Comparison of ENCODE assay signal across 8 mouse cellular contexts in the genomic region with DNA sequence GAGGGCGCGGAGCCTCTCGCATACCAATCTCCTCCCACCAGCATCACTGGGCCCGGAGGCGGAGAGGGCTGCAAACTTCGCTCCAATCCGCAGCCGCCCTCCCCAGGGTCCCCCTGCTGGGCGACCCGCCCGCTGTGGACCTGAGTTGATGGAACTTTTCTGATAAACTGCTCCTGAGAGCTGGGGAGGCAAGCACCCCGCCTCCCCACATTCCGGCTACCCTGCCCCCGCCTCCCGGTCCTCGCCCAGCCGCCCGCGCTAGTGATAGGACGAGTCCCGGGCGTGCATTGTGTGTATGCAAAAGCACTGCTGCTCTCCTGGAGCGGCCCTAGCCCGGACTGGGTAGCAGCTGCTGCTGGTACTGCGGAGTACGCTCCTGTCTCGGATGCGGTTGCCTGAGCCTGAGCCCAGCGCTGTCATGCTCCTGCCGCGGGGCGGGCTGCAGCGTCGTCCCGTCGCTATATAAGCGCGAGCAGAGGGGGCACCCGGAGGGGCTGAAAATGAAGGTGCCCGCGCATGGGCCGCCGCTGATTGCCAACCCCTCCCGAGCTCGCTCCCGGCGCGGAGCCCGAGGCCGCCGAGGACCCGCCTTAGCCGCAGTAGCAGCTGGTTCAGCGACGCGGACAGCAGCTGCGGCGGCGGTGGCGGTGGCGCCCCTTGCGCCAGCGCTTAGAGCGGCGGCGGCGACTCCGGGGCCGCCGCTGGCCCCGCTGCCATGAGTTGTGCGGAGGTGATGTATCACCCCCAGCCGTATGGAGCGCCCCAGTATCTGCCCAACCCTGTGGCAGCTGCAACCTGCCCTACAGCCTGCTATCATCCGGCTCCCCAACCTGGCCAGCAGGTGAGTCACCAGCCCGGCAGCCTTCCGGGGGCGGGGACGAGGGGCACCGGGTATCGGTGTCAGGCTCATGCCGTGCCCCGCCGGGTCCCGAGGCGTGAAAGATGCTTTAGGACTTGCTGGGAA. TPM values are rescaled to one million over a fixed set of nuclear protein-coding genes. Genes with fewer than 3 reads are reported as not detected.
A peak's percentile ranks its signal among the peaks of the same experiment; 100 is the strongest.
DNase-seq lines count a peak whose midpoint lies in the region; ATAC-seq and TF ChIP-seq lines count a peak whose summit lies in the region.

A gene (plus strand): TSS at position 340 of the 964 bp plus-strand sequence.

- H3K9ac ChIP-seq in forebrain, postnatal 0 days, result peak within 1 kb of the TSS; percentile 59

- H3K27me3 ChIP-seq in E14TG2a.4 (ENCODE audit: insufficient read depth, low read length), result peaks cover 13% of the 10 kb centered on the region
- peaks cover 7% of the 10 kb centered on the region; the same call in 1 of the 2 replicates for H3K27me3 ChIP-seq in forebrain, postnatal 0 days (ENCODE audit: insufficient read depth, low read length)

- H3K4me2 ChIP-seq in forebrain, postnatal 0 days (ENCODE audit: low read depth), result peak within 1 kb of the TSS; percentile 91

- H3K36me3 ChIP-seq in E14TG2a.4 (ENCODE audit: insufficient read depth, low read length), result no peaks in the 10 kb centered on the region
- no peaks in the 10 kb centered on the region for H3K36me3 ChIP-seq in forebrain, postnatal 0 days (ENCODE audit: insufficient read depth)

- intact Hi-C loops in heart, postnatal 14 days (cut with DNase I), result no loop called here

- peaks cover 10% of the 10 kb centered on the region for H3K4me1 ChIP-seq in E14TG2a.4 (replicated peaks; ENCODE audit: low read depth, low read length)
- no peaks in the 10 kb centered on the region for H3K4me1 ChIP-seq in forebrain, postnatal 0 days (ENCODE audit: insufficient read depth)
- H3K4me1 ChIP-seq in lung, adult 2 months (ENCODE audit: control insufficient read depth, insufficient read depth, low read length), result no peaks in the 10 kb centered on the region

- peak; percentile 13 to 31 for DNase-seq in adrenal gland, postnatal 4 days (ENCODE audit: low spot score in 2 of 2)
- peak; percentile 69 for DNase-seq in forebrain, postnatal 0 days
- DNase-seq in heart, postnatal 14 days, result peak; percentile 71 to 74
- peak; percentile 5 to 28 for DNase-seq in layer of hippocampus, adult 18-20 months (ENCODE audit: low spot score in 2 of 2)
- peak; percentile 51 for DNase-seq in lung, adult 2 months
- peak; percentile 72 for DNase-seq in ovary, adult 18-20 months (ENCODE audit: low spot score)
- peak; percentile 67 for DNase-seq in yolk sac, embryonic 10.5 days (ENCODE audit: low spot score)

- TF ChIP-seq POLR2A in lung, adult 2 months (IDR thresholded peaks at IDR 0.05; ENCODE audit: borderline replicate concordance, extremely low read depth, low read depth, low read length), result peak; percentile 69; the same call in 1 of the 2 replicates

- peaks cover 34% of the 10 kb centered on the region for H3K9me3 ChIP-seq in E14TG2a.4 (ENCODE audit: low read length)
- H3K9me3 ChIP-seq in forebrain, postnatal 0 days (ENCODE audit: low read length), result no peaks in the 10 kb centered on the region

- peak within 1 kb of the TSS; percentile 88 for H3K4me3 ChIP-seq in E14TG2a.4 (replicated peaks; ENCODE audit: low read length)
- H3K4me3 ChIP-seq in forebrain, postnatal 0 days (ENCODE audit: low read depth, low read length), result peak within 1 kb of the TSS; percentile 72
- H3K4me3 ChIP-seq in lung, adult 2 months (replicated peaks; ENCODE audit: extremely low read depth, low read depth, low read length), result peak within 1 kb of the TSS; percentile 53

- 0 out of 2 replicates have a peak within 1 kb of the TSS, but pooled peaks have one; percentile 21 for H3K27ac ChIP-seq in forebrain, postnatal 0 days (ENCODE audit: low read depth, low read length)

- peak; percentile 97 for ATAC-seq in forebrain, postnatal 0 days

- WGBS in forebrain, postnatal 0 days, result 3% methylated on average over 85 of the region's 86 CpGs
- WGBS in lung, adult 2 months, result 2% methylated on average over 86 of the region's 86 CpGs

- no peak for TF ChIP-seq CTCF in E14TG2a.4 (conservative IDR thresholded peaks at IDR 0.05; ENCODE audit: low read length)
- TF ChIP-seq CTCF in forebrain, postnatal 0 days (IDR thresholded peaks at IDR 0.05; ENCODE audit: low read depth), result peak; percentile 33
- TF ChIP-seq CTCF in lung, adult 2 months (IDR thresholded peaks at IDR 0.05; ENCODE audit: insufficient read depth, low read length), result no peak

RNA-seq across cellular contexts. Expression of the gene that starts here (rescaled TPM):
- 1 to 10 TPM; 3.5 TPM for total RNA-seq in adrenal gland, postnatal 4 days (2021)
- 1.1 and 1.6 TPM in 2 replicates for total RNA-seq in forebrain, postnatal 0 days (2014; rRNA removed)
- polyA plus RNA-seq in forebrain, postnatal 0 days (2015; fragmentation: Nextera tagmentation; extraction: Ambion mirVana), result 0.47 and 0.52 TPM in 2 replicates
- 1 to 10 TPM; 3.2 to 3.9 TPM for total RNA-seq in heart, postnatal 14 days (2021)
- 1 to 10 TPM; 6.1 to 7.5 TPM for total RNA-seq in layer of hippocampus, adult 18-20 months (2021)
- 16.5 and 17.8 TPM in 2 replicates for polyA plus RNA-seq in lung, adult 2 months (2012; rRNA removed)

Comparison
In these comparisons a context has a peak if more than half of its experiments do, and no peak if none do; other contexts are left out.
1. Peak in every context shown above with its lines: DNase-seq, ATAC-seq, H3K4me3 ChIP-seq and H3K27ac ChIP-seq.
2. RNA of the gene that starts here (polyA plus RNA-seq): 16.5 to 17.8 TPM in lung, adult 2 months; 0.47 to 0.52 TPM in forebrain, postnatal 0 days; every median in the first group is over 10 times any median in the second.
3. DNase-seq: peak in every context shown above with its lines; median percentile 72 in heart, postnatal 14 days; 72 in ovary, adult 18-20 months; 69 in forebrain, postnatal 0 days; 67 in yolk sac, embryonic 10.5 days; 51 in lung, adult 2 months; 22 in adrenal gland, postnatal 4 days; 16 in layer of hippocampus, adult 18-20 months.